Mouse (Mus musculus): Measurements from ENCODE around the gene Fam192a.

Gene Fam192a

DNA sequence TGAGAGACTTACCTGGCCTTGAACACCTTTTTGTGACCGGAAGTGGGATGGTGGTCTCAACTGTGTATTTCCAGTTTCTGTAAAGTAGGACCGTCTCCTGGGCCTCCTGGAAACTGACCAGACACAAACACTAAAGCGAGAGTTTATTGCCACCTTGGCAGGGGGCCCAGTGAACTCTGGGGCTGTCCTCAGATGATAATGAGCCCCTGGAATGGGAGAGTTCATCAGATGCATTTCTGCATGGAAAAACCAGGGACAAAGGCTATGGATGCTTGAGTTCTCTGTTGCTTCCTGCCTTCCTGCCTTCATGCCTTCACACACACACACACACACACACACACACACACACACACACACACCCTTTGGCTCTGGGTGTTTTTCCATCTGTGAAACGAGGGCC lies 67.2 kb downstream of the Fam192a start:
- DNase-seq (ENCODE audit: extremely low read depth, low read depth, low spot score) = no peak

GRCm38 (mm10) chr8:94532873-94533671 lies 68.7 kb downstream of the Fam192a start, which contains the start of gene Cpne2:
TSS of gene Cpne2 (plus strand) at chr8:94532990.
- no peak for DNase-seq (ENCODE audit: extremely low read depth, low read depth, low spot score)

DNA sequence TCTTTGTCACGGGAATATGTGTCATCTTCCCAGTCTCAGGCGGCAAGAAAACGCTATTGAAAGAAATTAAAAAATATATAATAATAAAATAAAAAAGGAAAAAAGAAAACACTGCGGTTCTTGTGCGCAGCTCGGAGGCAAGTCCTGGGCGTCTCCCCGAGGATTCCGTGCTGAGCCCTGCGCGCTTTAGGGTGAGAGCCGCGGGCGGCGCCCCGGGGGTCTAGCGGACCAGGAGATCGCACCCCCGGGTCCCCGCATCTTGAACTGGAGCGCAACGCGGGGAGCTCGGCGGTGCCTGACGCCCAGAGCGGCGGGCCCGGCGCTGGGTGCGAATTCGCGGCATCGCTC lies 69.3 kb downstream of the Fam192a start:
- DNase-seq (ENCODE audit: extremely low read depth, low read depth, low spot score) = no peak

GRCm38 (mm10) chr8:94532000-94532399 lies 69.8 kb downstream of the Fam192a start:
- DNase-seq (ENCODE audit: extremely low read depth, low read depth, low spot score) = no peak

DNA sequence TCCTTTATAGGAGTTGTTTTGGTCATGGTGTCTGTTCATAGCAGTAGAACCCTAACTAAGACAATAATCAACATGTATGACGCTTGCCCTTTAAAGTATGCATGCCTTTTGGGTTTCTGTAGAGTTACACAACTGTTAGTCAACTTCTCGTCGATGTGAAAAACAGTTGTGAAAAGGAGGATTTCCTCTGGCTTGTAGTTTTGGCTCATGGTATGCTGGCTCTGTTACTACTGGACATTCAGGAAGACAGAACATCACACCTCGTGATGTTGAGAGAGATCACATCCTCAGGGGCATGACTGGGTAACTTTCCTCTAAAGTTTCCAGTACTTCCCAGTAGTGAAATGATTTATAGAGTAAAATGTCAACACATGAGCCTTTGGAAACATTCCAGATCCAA lies 71.2 kb downstream of the Fam192a start:
- DNase-seq (ENCODE audit: extremely low read depth, low read depth, low spot score) = no peak

- no peak for DNase-seq (ENCODE audit: extremely low read depth, low read depth, low spot score)
Measured at GRCm38 (mm10) chr8:94529875-94530274, 71.9 kb downstream of the Fam192a start.

- DNase-seq (ENCODE audit: extremely low read depth, low read depth, low spot score) = no peak
Measured at GRCm38 (mm10) chr8:94528245-94528644, 73.6 kb downstream of the Fam192a start.

- DNase-seq (ENCODE audit: extremely low read depth, low read depth, low spot score) = no peak
Measured at GRCm38 (mm10) chr8:94527178-94527577, 74.6 kb downstream of the Fam192a start.

DNA sequence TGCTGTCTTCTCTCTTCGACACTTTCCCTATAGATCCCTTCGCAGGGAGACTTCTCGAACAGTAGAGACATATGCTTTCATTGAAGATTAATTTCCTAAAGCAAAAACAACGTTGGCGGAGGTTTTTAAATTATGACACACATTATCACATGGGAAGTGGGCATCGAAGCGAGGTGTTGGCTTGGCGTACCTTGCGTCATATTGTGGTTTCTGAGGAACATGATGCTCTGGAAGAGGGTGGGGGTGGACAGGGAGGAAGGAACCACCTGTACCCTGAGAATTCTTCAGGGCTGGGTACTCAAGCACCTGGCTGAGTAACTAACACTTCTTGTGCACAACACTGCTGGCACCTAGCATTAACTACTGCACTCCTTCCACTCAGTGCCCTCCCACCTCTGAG lies 77.2 kb downstream of the Fam192a start:
- no peak for DNase-seq (ENCODE audit: extremely low read depth, low read depth, low spot score)

Measured in fat pad, adult 2 months (tissue).